Mouse (Mus musculus) lung, embryonic 14.5 days (tissue): ENCODE data around the gene Twnk. TPM values are rescaled to one million over a fixed set of nuclear protein-coding genes. Genes with fewer than 3 reads are reported as not detected.
A peak's percentile ranks its signal among the peaks of the same experiment; 100 is the strongest.

Experiments
- ATAC-seq: fragments of 200-750 bp; cut with Nextera tagmentation; 2 replicates; pipeline ENCODE4 v1.8.0; 2017; ENCODE audit warnings: mild to moderate bottlenecking, moderate TSS enrichment, moderate library complexity; ENCODE audit not compliant: insufficient read depth
- DNase-seq: peaks from one replicate; pipeline ENCODE4 v3.0.0-alpha.2; 2015
- H3K27ac ChIP-seq: fragments of 300-500 bp; sonication (generic); 2 replicates; pipeline ENCODE4 v1.5.1; 2014; ENCODE audit warnings: low read depth, mild to moderate bottlenecking, moderate library complexity
- H3K27me3 ChIP-seq: fragments of 300-500 bp; sonication (generic); 2 replicates; pipeline ENCODE4 v1.6.1; 2014; ENCODE audit warnings: low read length, control low read depth; ENCODE audit not compliant: insufficient read depth
- H3K36me3 ChIP-seq: fragments of 300-500 bp; sonication (generic); 2 replicates; pipeline ENCODE4 v1.6.1; 2014; ENCODE audit warnings: control low read depth; ENCODE audit not compliant: insufficient read depth
- H3K4me1 ChIP-seq: fragments of 300-500 bp; sonication (generic); 2 replicates; pipeline ENCODE4 v1.6.1; 2014; ENCODE audit warnings: antibody characterized with exemption, control low read depth; ENCODE audit not compliant: insufficient read depth
- H3K4me2 ChIP-seq: fragments of 300-500 bp; sonication (generic); 2 replicates; pipeline ENCODE4 v1.6.1; 2014; ENCODE audit warnings: mild to moderate bottlenecking
- H3K4me3 ChIP-seq: fragments of 300-500 bp; sonication (generic); 2 replicates; pipeline ENCODE4 v1.5.1; 2014; ENCODE audit warnings: low read depth, low read length
- H3K9ac ChIP-seq: fragments of 300-500 bp; sonication (generic); 2 replicates; pipeline ENCODE4 v1.6.1; 2014
- H3K9me3 ChIP-seq: fragments of 300-500 bp; sonication (generic); 2 replicates; pipeline ENCODE4 v1.6.1; 2016; ENCODE audit warnings: low read depth, low read length, control low read depth
- CTCF ChIP-seq: IDR thresholded peaks from 2 replicates; pipeline ENCODE4 v1.5.1; 2016; ENCODE audit warnings: antibody characterized with exemption, low read depth
- whole genome bisulfite sequencing: fragments of 180-500 bp; shearing (Covaris S2); extraction: QIAGEN DNeasy Blood & Tissue Kit; methylation state at CpG from one replicate; pipeline ENCODE4 v1.1.7; 2014; 5-methylcytosine and 5-hydroxymethylcytosine counted together
- polyA plus RNA-seq: library from polyadenylated mRNA; unstranded; fragments of >200 nt; fragmentation: Nextera tagmentation; extraction: Ambion mirVana; gene quantifications from 2 replicates; pipeline ENCODE4 v1.2.1, GENCODE M21; 2014

Gene Twnk
- polyA plus RNA-seq, 1 experiment from 2014 or later = 14.8 TPM

GRCm38 (mm10) chr19:45048644-45049365, 43.3 kb downstream of the Twnk start:
- no peak for DNase-seq
- peak overlapping the region; percentile 58 for H3K9ac ChIP-seq
- TF ChIP-seq CTCF = no peak
- H3K27ac ChIP-seq = peak overlapping the region; percentile 92
- peak overlapping the region; percentile 41 for H3K4me3 ChIP-seq
- no peaks in the 10 kb centered on the region for H3K9me3 ChIP-seq
- peak overlapping the region; percentile 91 for H3K4me2 ChIP-seq
- WGBS = 77% methylated on average over 12 of the region's 12 CpGs
- no peak for ATAC-seq
- 0 out of 2 replicates have a peak, but pooled peaks cover 7% of the 10 kb centered on the region for H3K4me1 ChIP-seq
- H3K36me3 ChIP-seq = peaks cover 24% of the 10 kb centered on the region; the same call in 1 of the 2 replicates
- peaks cover 24% of the 10 kb centered on the region for H3K27me3 ChIP-seq

GRCm38 (mm10) chr19:45049523-45049922, 44.1 kb downstream of the Twnk start:
- TF ChIP-seq CTCF = no peak
- H3K9ac ChIP-seq = no peak overlapping the region
- no peak overlapping the region for H3K4me3 ChIP-seq
- DNase-seq (no peak), ATAC-seq (no peak)
- WGBS = 66% methylated on average over 9 of the region's 9 CpGs
- no peaks in the 10 kb centered on the region for H3K9me3 ChIP-seq
- 0 out of 2 replicates have a peak, but pooled peaks cover 7% of the 10 kb centered on the region for H3K4me1 ChIP-seq
- H3K27ac ChIP-seq = no peak overlapping the region
- H3K27me3 ChIP-seq = peaks cover 18% of the 10 kb centered on the region
- peaks cover 30% of the 10 kb centered on the region; the same call in 1 of the 2 replicates for H3K36me3 ChIP-seq
- H3K4me2 ChIP-seq = no peak overlapping the region

GRCm38 (mm10) chr19:45053451-45053850, 48.0 kb downstream of the Twnk start:
- Histone ChIP-seq H3K4me3 (no peak overlapping the region), H3K9me3 (no peaks in the 10 kb centered on the region), H3K36me3 (peaks cover 33% of the 10 kb centered on the region; the same call in 1 of the 2 replicates), H3K27me3 (no peaks in the 10 kb centered on the region), H3K4me1 (peaks cover 12% of the 10 kb centered on the region), H3K4me2 (no peak overlapping the region), H3K9ac (no peak overlapping the region), H3K27ac (no peak overlapping the region)
- DNase-seq (no peak), ATAC-seq (no peak)
- TF ChIP-seq CTCF = no peak
- 87% methylated on average over 8 of the region's 8 CpGs for WGBS

GRCm38 (mm10) chr19:45054892-45055690, 49.6 kb downstream of the Twnk start:
- no peak overlapping the region for H3K27ac ChIP-seq
- H3K9me3 ChIP-seq = no peaks in the 10 kb centered on the region
- peaks cover 12% of the 10 kb centered on the region for H3K4me1 ChIP-seq
- DNase-seq (no peak), ATAC-seq (no peak)
- H3K4me3 ChIP-seq = no peak overlapping the region
- no peaks in the 10 kb centered on the region for H3K27me3 ChIP-seq
- WGBS = 81% methylated on average over 6 of the region's 6 CpGs
- H3K36me3 ChIP-seq = peaks cover 32% of the 10 kb centered on the region; the same call in 1 of the 2 replicates
- no peak overlapping the region for H3K9ac ChIP-seq
- H3K4me2 ChIP-seq = no peak overlapping the region
- TF ChIP-seq CTCF = no peak

- peak; percentile 83 for DNase-seq
- no peak overlapping the region; the same call in 1 of the 2 replicates for H3K4me2 ChIP-seq
- no peak overlapping the region; the same call in 1 of the 2 replicates for H3K9ac ChIP-seq
- H3K27me3 ChIP-seq = no peaks in the 10 kb centered on the region
- H3K36me3 ChIP-seq = peaks cover 27% of the 10 kb centered on the region; the same call in 1 of the 2 replicates
- peaks cover 12% of the 10 kb centered on the region for H3K4me1 ChIP-seq
- no peaks in the 10 kb centered on the region for H3K9me3 ChIP-seq
- TF ChIP-seq CTCF = peak; percentile 73
- WGBS = 32% methylated on average over 4 of the region's 4 CpGs
- H3K4me3 ChIP-seq = no peak overlapping the region
- no peak overlapping the region for H3K27ac ChIP-seq
- ATAC-seq = peak; percentile 12; the same call in 1 of the 2 replicates
These were observed 50.9 kb downstream of the Twnk start for GRCm38 (mm10) chr19:45056364-45056763.

- Histone ChIP-seq H3K27ac (peak overlapping the region; percentile 96), H3K9me3 (no peaks in the 10 kb centered on the region), H3K27me3 (no peaks in the 10 kb centered on the region), H3K4me1 (peaks cover 12% of the 10 kb centered on the region), H3K4me2 (peak overlapping the region; percentile 83), H3K36me3 (peaks cover 21% of the 10 kb centered on the region; the same call in 1 of the 2 replicates), H3K4me3 (peak overlapping the region; percentile 56), H3K9ac (peak overlapping the region; percentile 78)
- no peak for TF ChIP-seq CTCF
- DNase-seq = no peak
- WGBS = 71% methylated on average over 7 of the region's 7 CpGs
- no peak for ATAC-seq
These were observed 51.6 kb downstream of the Twnk start for GRCm38 (mm10) chr19:45056908-45057698.
